Mouse (Mus musculus): Measurements from ENCODE around the gene Atp6v0a1. TPM values are rescaled to one million over a fixed set of nuclear protein-coding genes. Genes with fewer than 3 reads are reported as not detected.
"Not testable (repeated sequence)": the region's sequence is repeated elsewhere in the genome, so short reads cannot be mapped to it uniquely, and the experiment has no call there.

Atp6v0a1 gene
- total RNA-seq, 2 experiments from 2014 or later, result 55.7 to 57.7 TPM

- DNase-seq, result no peak
- intact Hi-C loops (cut with DNase I), result no loop called here
Measured at GRCm38 (mm10) chr11:100979887-100980286, 29.4 kb upstream of the Atp6v0a1 start.

- no peak for DNase-seq
- intact Hi-C loops (cut with DNase I), result no loop called here
Measured at GRCm38 (mm10) chr11:100980438-100980837, 28.8 kb upstream of the Atp6v0a1 start.

- DNase-seq, result no peak
- intact Hi-C loops (cut with DNase I), result no loop called here
Measured at GRCm38 (mm10) chr11:100981236-100981635, 28.0 kb upstream of the Atp6v0a1 start.

GRCm38 (mm10) chr11:100982087-100982486 is 27.2 kb upstream of the Atp6v0a1 start:
- no peak for DNase-seq
- intact Hi-C loops (cut with DNase I), result loop anchor here (2.0 kb wide), 2 partner anchors 75 to 195 kb away; no protein-coding TSS in a partner anchor

GRCm38 (mm10) chr11:100983125-100983777 is 26.0 kb upstream of the Atp6v0a1 start:
- peak; percentile 78 to 79 for DNase-seq
- intact Hi-C loops (cut with DNase I), result loop anchor here (1.0 to 2.0 kb wide), 3 partner anchors 74 to 194 kb away; no protein-coding TSS in a partner anchor

- intact Hi-C loops (cut with DNase I), result loop anchor here (1.0 to 2.0 kb wide), 4 partner anchors 25 to 193 kb away; no protein-coding TSS in a partner anchor
- no peak for DNase-seq
Measured at GRCm38 (mm10) chr11:100983778-100984131, 25.5 kb upstream of the Atp6v0a1 start.

GRCm38 (mm10) chr11:100985607-100986006 is 23.6 kb upstream of the Atp6v0a1 start:
- intact Hi-C loops (cut with DNase I), result no loop called here

GRCm38 (mm10) chr11:100988674-100989073 is 20.6 kb upstream of the Atp6v0a1 start:
- DNase-seq, result no peak
- intact Hi-C loops (cut with DNase I), result no loop called here

More at GRCm38 (mm10) chr11:100985607-100986006, 23.6 kb upstream of the Atp6v0a1 start:
- no peak for DNase-seq

- intact Hi-C loops (cut with DNase I), result no loop called here
- DNase-seq, result no peak
Measured at GRCm38 (mm10) chr11:100989666-100990065, 19.6 kb upstream of the Atp6v0a1 start.

GRCm38 (mm10) chr11:100991027-100991534 is 18.2 kb upstream of the Atp6v0a1 start:
- DNase-seq, result no peak
- intact Hi-C loops (cut with DNase I), result no loop called here

- intact Hi-C loops (cut with DNase I), result no loop called here
- no peak for DNase-seq
Measured at GRCm38 (mm10) chr11:100993437-100993836, 15.8 kb upstream of the Atp6v0a1 start.

GRCm38 (mm10) chr11:100994233-100994632 is 15.0 kb upstream of the Atp6v0a1 start:
- no peak for DNase-seq
- intact Hi-C loops (cut with DNase I), result no loop called here

GRCm38 (mm10) chr11:100994655-100995054 is 14.6 kb upstream of the Atp6v0a1 start:
- no peak for DNase-seq

GRCm38 (mm10) chr11:100996501-100996900 is 12.8 kb upstream of the Atp6v0a1 start:
- intact Hi-C loops (cut with DNase I), result no loop called here
- no peak for DNase-seq

More at GRCm38 (mm10) chr11:100994655-100995054, 14.6 kb upstream of the Atp6v0a1 start:
- intact Hi-C loops (cut with DNase I), result no loop called here

GRCm38 (mm10) chr11:100998836-100999235 is 10.4 kb upstream of the Atp6v0a1 start:
- intact Hi-C loops (cut with DNase I), result no loop called here
- DNase-seq, result no peak

GRCm38 (mm10) chr11:100999254-100999653 is 10.0 kb upstream of the Atp6v0a1 start:
- intact Hi-C loops (cut with DNase I), result no loop called here
- no peak for DNase-seq

- intact Hi-C loops (cut with DNase I); DNase-seq: not testable (repeated sequence)
Measured at GRCm38 (mm10) chr11:101001875-101002552, 7.2 kb upstream of the Atp6v0a1 start.

GRCm38 (mm10) chr11:101003025-101003685 is 6.1 kb upstream of the Atp6v0a1 start:
- no peak for DNase-seq
- intact Hi-C loops (cut with DNase I), result no loop called here

GRCm38 (mm10) chr11:101008206-101009045 is 826 bp upstream of the Atp6v0a1 start:
- DNase-seq, result no peak
- intact Hi-C loops (cut with DNase I), result loop anchor here (1.0 kb wide), 1 partner anchor 24 kb away; no protein-coding TSS in a partner anchor

All from gastrocnemius, postnatal 36 days (tissue).